Mouse (Mus musculus) activated CD4-positive, CD25-positive, alpha-beta regulatory T cell, adult 9 weeks (primary cell): Measurements from ENCODE around the gene Nfatc2. TPM values are rescaled to one million over a fixed set of nuclear protein-coding genes. Genes with fewer than 3 reads are reported as not detected.

Experiments
- polyA plus RNA-seq: library from polyadenylated mRNA; unstranded; fragments of 100-300 nt; shearing (Covaris generic); gene quantifications from one replicate; pipeline ENCODE4 v1.2.1, GENCODE M21; 2017

Nfatc2 gene
- 57.8 TPM for polyA plus RNA-seq

DNA sequence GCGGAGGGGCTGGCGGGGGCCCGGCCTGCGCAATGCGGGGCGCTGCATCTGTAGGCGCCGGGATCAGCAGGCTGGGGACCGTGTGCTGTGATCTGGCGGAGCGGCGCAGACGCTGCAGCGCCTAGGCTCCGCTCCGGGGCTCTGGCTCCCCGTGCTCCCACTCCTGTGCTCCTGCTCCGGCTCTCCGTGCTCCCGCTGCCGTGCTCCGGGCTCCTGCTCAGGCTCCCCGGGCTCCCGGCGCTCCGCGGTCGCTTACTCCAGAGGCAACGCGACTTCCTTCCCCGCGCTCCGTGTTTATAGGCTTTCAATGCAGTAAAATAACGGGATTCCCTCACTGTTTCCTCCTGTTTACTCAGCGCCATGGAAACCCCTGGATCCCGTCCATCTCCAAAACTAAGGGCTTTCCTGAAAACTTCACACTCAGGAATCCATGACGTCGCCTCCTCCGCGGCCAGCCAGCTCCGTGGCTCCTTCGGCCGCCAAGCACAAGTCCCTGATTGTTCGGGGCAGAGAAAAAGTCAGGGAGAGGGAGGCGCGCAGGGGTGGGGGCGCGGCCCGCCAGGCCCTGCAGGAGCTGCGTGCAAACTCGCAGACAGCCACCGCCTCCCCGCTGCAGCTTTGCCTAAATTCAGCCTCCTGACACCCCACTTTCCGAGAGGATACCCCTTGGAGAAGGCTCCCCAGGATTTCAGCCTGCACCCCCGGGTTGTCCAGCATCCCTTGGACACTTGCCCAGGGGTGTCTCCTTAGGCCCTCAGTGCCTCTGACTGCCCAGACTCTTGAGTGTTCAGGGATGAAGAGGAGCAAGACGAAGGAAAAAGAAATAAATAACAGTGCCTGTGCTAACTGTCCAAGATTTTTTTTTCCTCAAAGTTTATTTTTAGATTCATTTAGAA lies at the start of gene Nfatc2:
Gene Nfatc2 (minus strand): TSS at position 167 of the 896 bp plus-strand sequence.

Other genes with a start within 250 kb of the Nfatc2 start
- gene Atp9a, start 140.8 kb upstream of the Nfatc2 start, polyA plus RNA-seq = 20.3 TPM
- not detected for gene Sall4, start 166.3 kb upstream of the Nfatc2 start, polyA plus RNA-seq